Mouse (Mus musculus) neural tube, embryonic 15.5 days (tissue): ENCODE results near the gene Grid2ip. TPM values are rescaled to one million over a fixed set of nuclear protein-coding genes. Genes with fewer than 3 reads are reported as not detected.
"Not testable (repeated sequence)": the region's sequence is repeated elsewhere in the genome, so short reads cannot be mapped to it uniquely, and the experiment has no call there.

ENCODE experiments used
- ATAC-seq: fragments of 200-750 bp; cut with Nextera tagmentation; 2 replicates; pipeline ENCODE4 v1.8.0; 2017; ENCODE audit warnings: mild to moderate bottlenecking, moderate TSS enrichment, moderate library complexity; ENCODE audit not compliant: low FRiP score
- H3K27ac ChIP-seq: fragments of 300-500 bp; sonication (generic); replicated peaks from 2 replicates; pipeline ENCODE4 v1.5.1; 2015; ENCODE audit warnings: mild to moderate bottlenecking, inconsistent platforms
- H3K27me3 ChIP-seq: fragments of 300-500 bp; sonication (generic); replicated peaks from 2 replicates; pipeline ENCODE4 v1.6.1; 2015; ENCODE audit warnings: inconsistent platforms
- H3K36me3 ChIP-seq: fragments of 300-500 bp; sonication (generic); 2 replicates; pipeline ENCODE4 v1.6.1; 2015; ENCODE audit warnings: inconsistent platforms
- H3K4me1 ChIP-seq: fragments of 300-500 bp; sonication (generic); 2 replicates; pipeline ENCODE4 v1.6.1; 2015; ENCODE audit warnings: inconsistent platforms
- H3K4me2 ChIP-seq: fragments of 300-500 bp; sonication (generic); 2 replicates; pipeline ENCODE4 v1.6.1; 2015; ENCODE audit warnings: inconsistent platforms, mild to moderate bottlenecking, moderate library complexity
- H3K4me3 ChIP-seq: fragments of 300-500 bp; sonication (generic); replicated peaks from 2 replicates; pipeline ENCODE4 v1.5.1; 2015; ENCODE audit warnings: mild to moderate bottlenecking, inconsistent platforms
- H3K9ac ChIP-seq: fragments of 300-500 bp; sonication (generic); replicated peaks from 2 replicates; pipeline ENCODE4 v1.6.1; 2015; ENCODE audit warnings: mild to moderate bottlenecking, inconsistent platforms
- H3K9me3 ChIP-seq: fragments of 300-500 bp; sonication (generic); replicated peaks from 2 replicates; pipeline ENCODE4 v1.6.1; 2016; ENCODE audit warnings: inconsistent platforms
- WGBS: fragments of 180-500 bp; shearing (Covaris S2); methylation state at CpG from one replicate; pipeline ENCODE4 v1.1.7; 2015; ENCODE audit warnings: mixed read lengths; 5-methylcytosine and 5-hydroxymethylcytosine counted together
- polyA plus RNA-seq: library from polyadenylated mRNA; unstranded; fragments of >200 nt; fragmentation: Nextera tagmentation; extraction: Ambion mirVana; gene quantifications from 2 replicates; pipeline ENCODE4 v1.2.1, GENCODE M21; 2015

Grid2ip gene
- polyA plus RNA-seq, 1 experiment from 2014 or later, result 0.33 TPM

DNA sequence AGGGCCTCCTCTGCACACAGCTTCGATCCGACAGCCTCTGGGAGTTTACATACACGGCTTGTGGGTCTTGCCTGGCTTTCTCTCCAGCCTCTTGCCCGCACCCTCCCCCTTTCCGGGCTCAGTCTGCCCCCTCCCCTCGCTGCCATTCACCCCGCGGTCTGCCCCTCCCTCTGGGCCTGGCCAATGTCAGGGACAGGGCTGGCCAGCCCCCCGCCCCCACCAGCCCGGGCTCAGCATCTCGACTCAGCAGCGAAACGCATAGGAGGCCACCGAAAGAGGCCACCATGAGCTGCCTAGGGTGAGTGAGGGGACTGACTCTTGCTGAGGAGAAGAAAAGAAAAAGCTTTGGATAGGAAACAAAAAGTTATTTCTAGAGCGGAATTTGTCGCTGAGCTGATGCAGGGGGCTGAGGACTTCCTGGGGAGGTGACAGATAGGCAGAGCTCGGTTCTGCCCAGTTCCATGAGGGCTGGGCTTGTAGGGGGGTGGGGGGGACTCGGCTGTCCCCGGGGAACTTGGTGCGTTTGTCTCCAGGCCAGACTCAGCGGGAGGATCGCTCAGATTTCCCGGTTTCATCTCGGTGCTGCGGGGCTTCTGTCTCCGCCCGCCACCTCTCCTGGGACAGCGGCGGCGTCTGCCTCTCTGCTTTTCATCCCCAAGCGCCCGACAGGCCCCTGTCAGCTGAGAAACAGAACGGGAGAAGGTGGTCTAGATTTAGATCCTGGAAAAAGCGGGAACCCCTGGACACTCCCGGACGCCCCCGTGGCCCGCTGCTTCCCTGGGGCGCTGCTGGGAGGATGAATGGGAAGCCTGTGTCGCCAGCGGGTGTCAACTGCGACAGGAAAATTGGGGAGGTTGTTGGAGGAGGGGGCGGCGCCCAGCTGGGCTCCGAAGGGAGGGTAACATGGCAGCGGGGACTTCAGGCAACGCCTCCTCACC is 6.8 kb downstream of the Grid2ip start:
- H3K9me3 ChIP-seq, result no peaks in the 10 kb centered on the region
- H3K36me3 ChIP-seq, result no peaks in the 10 kb centered on the region
- peak; percentile 45; the same call in 1 of the 2 replicates for ATAC-seq
- H3K9ac ChIP-seq, result peak overlapping the region; percentile 58
- WGBS, result under 1% methylated on average over 47 of the region's 47 CpGs
- peak overlapping the region; percentile 86 for H3K4me2 ChIP-seq
- H3K27ac ChIP-seq, result no peak overlapping the region
- H3K27me3 ChIP-seq, result peaks cover 36% of the 10 kb centered on the region
- H3K4me3 ChIP-seq, result peak overlapping the region; percentile 47
- peaks cover 15% of the 10 kb centered on the region for H3K4me1 ChIP-seq

DNA sequence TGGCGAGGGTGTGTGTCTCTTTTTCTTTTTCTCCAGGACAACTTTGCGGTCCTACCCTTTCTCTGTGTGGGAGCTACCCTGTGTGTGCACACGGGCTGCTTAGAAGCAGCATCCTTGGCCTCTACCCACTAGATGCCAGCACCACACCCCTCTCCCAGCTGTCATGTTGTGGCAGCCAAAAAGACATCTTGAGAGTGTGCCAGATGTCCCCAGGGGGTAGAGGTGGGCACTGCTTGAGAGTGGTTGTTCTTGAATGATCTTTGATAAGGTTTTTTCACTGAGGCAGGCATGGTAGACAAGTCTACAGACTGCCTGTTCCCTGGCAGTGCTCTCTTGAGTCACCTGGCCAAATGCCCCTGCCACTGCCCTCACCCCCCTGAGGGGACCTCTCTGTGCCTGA is 10.8 kb downstream of the Grid2ip start:
- Histone ChIP-seq H3K4me3 (no peak overlapping the region), H3K4me2 (no peak overlapping the region), H3K9me3 (no peaks in the 10 kb centered on the region), H3K36me3 (no peaks in the 10 kb centered on the region), H3K27ac (no peak overlapping the region), H3K4me1 (peaks cover 29% of the 10 kb centered on the region), H3K27me3 (peaks cover 70% of the 10 kb centered on the region), H3K9ac (no peak overlapping the region)
- no peak for ATAC-seq
- 77% methylated on average over 3 of the region's 3 CpGs for WGBS

DNA sequence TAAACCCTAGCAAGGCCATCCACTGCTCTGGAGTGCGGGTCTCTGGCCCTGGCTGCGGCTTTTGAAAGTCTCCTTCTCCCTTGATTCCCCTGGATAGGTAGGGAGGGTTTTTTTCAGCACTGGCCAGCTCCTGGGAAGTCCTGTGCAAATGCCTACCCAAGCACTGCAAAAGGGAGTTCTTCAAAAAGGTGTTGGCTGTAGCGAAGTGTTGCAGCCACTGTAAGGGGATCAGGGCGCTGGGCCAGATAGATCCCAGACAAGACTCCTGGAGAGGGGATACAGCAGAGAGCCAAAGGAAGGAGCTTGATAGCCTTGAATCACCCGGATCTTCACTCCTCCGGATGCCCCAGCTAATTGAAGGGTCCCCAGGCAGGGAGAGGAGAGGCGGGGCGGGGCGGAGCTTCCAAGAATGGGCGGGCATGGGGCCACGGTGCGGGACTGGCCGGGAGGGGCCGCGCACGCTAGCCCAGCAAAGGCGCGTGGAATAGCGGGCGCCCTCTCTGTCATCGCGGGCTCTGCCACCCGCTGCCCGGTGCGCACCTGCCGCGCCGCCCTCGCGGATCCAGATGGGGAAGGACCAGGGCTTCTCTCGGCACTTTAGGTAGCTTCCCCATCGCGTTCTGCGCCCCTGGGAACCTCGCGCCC is 12.6 kb downstream of the Grid2ip start:
- H3K4me3 ChIP-seq, result peak overlapping the region; percentile 33
- WGBS, result under 1% methylated on average over 35 of the region's 36 CpGs
- no peaks in the 10 kb centered on the region for H3K9me3 ChIP-seq
- H3K36me3 ChIP-seq, result no peaks in the 10 kb centered on the region
- no peak overlapping the region; the same call in 1 of the 2 replicates for H3K9ac ChIP-seq
- H3K4me2 ChIP-seq, result peak overlapping the region; percentile 66
- H3K27ac ChIP-seq, result no peak overlapping the region
- H3K4me1 ChIP-seq, result peaks cover 20% of the 10 kb centered on the region
- H3K27me3 ChIP-seq, result peaks cover 85% of the 10 kb centered on the region
- no peak; the same call in 1 of the 2 replicates for ATAC-seq

DNA sequence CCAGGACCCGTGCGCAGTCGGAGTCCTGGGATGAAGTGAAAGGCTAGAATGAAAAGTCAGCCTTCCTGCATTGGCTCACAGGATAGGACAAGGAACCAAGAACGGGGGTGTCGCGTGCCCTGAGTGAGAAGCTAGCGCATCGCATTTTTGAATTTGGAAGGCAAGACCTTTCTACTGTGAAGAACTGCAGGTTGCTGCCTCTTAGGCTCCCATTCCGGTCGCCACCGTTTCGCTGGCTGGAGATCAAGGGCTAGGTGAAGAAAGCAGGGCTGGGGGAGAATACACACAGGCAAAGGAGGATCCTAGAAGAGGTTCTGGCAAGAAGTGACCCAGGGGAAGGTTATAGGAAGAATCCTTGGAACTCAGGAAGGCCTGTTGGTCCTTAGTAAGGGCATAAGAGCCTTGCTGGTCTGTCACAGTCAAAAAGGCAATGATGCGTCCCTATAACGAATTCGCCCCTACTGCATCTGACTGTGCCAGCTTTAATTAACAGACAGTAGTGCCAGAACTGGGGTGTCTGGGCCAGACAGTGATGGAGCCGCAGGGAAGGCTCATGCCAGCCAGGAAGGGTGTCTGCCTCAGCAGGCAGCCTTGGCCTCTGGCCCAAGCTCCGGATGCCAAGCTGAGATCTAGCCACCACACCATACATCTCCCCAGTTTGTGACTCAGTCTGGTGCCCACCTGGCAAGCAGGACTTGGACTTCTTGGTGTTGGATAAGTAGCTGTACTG is 13.4 kb downstream of the Grid2ip start:
- ATAC-seq, result no peak
- Histone ChIP-seq H3K4me2 (peak overlapping the region; percentile 66), H3K9ac (no peak overlapping the region), H3K9me3 (no peaks in the 10 kb centered on the region), H3K27ac (no peak overlapping the region), H3K27me3 (peaks cover 92% of the 10 kb centered on the region), H3K36me3 (no peaks in the 10 kb centered on the region), H3K4me1 (peaks cover 19% of the 10 kb centered on the region), H3K4me3 (peak overlapping the region; percentile 33)
- WGBS, result 22% methylated on average over 17 of the region's 17 CpGs

DNA sequence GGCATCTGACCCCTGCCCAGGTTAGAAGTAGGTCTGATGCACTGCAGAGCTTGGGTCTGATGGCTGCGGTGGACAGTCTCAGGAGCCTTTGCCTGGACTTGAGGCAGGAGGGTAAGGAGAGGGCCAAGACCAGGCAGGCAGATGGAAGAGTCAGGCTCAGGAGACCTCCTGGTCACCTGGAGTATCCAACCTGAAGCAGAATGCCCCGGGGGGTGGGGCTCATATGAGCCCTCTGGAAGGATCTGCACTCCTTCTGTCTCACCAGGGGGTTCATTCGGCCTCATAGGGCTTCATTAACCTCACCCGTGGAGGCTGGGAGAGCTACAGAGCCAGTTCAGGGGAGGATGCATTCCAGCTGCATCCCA is 14.0 kb downstream of the Grid2ip start:
- Histone ChIP-seq H3K4me3 (no peak overlapping the region), H3K36me3 (no peaks in the 10 kb centered on the region), H3K27me3 (peaks cover 88% of the 10 kb centered on the region), H3K9me3 (no peaks in the 10 kb centered on the region), H3K9ac (no peak overlapping the region), H3K4me2 (no peak overlapping the region), H3K27ac (no peak overlapping the region), H3K4me1 (peaks cover 19% of the 10 kb centered on the region)
- ATAC-seq, result no peak
- WGBS, result 46% methylated on average over 4 of the region's 4 CpGs

DNA sequence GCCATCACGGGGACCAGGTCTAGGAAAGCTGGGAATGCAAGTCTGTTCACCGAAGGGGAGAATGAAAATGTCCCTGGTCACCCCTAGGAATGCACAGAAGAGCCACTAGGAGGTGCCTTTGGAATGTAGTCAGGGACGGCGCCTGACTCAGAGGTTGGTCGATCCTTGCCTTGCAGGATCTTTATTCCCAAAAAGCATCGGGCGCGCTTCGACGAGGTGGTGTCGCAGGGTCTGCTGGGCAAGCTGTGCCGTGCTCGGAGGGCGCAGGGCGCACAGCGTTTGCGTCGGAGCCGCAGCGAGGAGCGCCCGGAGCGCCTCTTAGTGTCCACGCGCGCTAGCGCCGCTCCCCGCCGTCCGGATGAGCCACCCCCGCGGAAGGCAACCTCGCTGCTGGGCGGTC is 15.7 kb downstream of the Grid2ip start:
- Histone ChIP-seq H3K27me3 (peaks cover 81% of the 10 kb centered on the region), H3K27ac (no peak overlapping the region), H3K36me3 (no peaks in the 10 kb centered on the region), H3K4me3 (peak overlapping the region; percentile 41), H3K4me1 (peaks cover 19% of the 10 kb centered on the region), H3K9ac (peak overlapping the region; percentile 32), H3K9me3 (no peaks in the 10 kb centered on the region), H3K4me2 (peak overlapping the region; percentile 69)
- 1% methylated on average over 35 of the region's 35 CpGs for WGBS
- 0 out of 2 replicates have a peak, but pooled peaks have one; percentile 34 for ATAC-seq

DNA sequence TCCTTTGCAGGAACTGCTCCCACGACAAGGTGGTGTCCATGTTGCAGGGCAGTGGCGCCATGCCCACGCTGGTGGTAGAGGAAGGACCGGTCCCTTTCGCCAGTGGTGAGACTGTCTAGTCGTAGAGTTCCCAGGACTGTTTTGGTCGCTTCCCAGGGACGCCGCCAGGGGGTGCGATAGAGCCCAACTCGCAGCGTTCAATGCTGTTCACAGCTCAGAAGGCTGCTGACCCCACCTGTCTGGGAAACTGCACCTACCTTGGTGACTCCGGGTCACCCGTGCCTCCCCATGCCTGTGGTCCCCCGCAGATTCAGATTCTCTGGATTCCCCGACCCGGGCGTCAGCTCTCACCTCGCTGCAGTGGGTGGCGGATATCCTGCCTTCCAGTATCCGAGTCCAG is 18.1 kb downstream of the Grid2ip start:
- no peaks in the 10 kb centered on the region for H3K36me3 ChIP-seq
- peak overlapping the region; percentile 52 for H3K4me2 ChIP-seq
- WGBS, result 8% methylated on average over 21 of the region's 21 CpGs
- no peak; the same call in 1 of the 2 replicates for ATAC-seq
- H3K4me1 ChIP-seq, result peaks cover 13% of the 10 kb centered on the region
- H3K9ac ChIP-seq, result no peak overlapping the region
- no peaks in the 10 kb centered on the region for H3K9me3 ChIP-seq
- peak overlapping the region; percentile 27 for H3K4me3 ChIP-seq
- H3K27ac ChIP-seq, result no peak overlapping the region
- peaks cover 57% of the 10 kb centered on the region for H3K27me3 ChIP-seq

DNA sequence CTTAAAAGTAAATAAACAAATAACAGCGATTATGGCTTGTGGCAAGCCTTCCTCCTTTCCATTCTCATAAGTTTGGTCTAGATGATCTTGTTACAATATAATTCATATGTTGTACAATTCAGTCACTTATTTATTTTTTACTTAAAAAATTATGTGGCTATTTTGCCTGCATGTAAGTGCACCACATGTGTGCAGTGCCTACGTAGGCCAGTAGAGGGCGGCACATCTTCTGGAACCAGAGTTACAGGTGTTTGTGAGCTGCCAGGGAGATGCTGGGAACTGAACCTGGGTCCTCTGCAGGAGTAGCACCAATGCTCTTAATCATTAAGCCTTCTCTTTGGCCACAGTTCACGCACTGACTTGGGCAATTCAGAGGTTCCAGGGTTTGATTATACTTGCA is 19.0 kb downstream of the Grid2ip start:
- no peak overlapping the region for H3K9ac ChIP-seq
- no peaks in the 10 kb centered on the region for H3K9me3 ChIP-seq
- 87% methylated on average over 4 of the region's 4 CpGs for WGBS
- no peak overlapping the region for H3K27ac ChIP-seq
- H3K4me1 ChIP-seq, result peaks cover 8% of the 10 kb centered on the region
- H3K27me3 ChIP-seq, result peaks cover 48% of the 10 kb centered on the region
- no peak overlapping the region for H3K4me3 ChIP-seq
- no peaks in the 10 kb centered on the region for H3K36me3 ChIP-seq
- no peak for ATAC-seq
- no peak overlapping the region for H3K4me2 ChIP-seq

DNA sequence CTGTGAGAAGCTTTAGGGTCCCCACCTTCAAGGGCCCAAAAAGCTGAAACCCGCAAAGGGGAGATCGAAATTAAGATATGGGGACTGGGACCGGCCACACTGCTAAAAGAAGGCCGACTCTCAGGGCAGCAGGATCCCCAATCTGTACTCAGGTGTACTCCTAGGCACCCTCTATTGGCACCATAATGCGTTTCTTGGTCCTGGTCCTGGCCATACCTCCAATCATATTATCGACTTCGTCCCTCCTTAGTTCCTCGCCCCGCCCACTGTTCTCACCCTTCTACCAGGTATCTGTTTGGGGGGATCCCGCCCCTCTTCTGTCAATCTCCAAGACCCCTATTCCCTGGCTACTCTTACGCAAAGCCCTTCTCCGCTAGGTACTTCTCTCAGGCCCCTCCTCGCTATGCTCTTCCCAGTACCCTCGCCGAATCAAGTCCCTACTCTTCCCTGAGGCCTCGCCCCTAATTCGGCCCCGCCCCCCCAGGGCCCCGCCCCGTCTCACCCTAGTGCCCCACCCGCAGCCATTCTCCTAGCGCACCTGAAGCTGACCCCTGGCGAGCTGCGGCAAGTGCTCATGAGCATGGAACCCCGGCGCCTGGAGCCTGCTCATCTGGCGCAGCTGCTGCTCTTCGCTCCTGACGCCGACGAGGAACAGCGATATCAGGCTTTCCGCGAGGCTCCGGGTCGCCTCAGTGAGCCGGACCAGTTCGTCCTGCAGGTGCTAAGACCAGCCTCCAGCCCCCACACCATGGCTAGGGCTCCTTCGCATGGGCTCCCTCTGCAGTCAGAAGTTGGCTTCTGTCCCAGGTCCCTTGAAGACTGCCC is 29.9 kb downstream of the Grid2ip start:
- H3K27ac ChIP-seq, result no peak overlapping the region
- H3K27me3 ChIP-seq, result peaks cover 26% of the 10 kb centered on the region
- WGBS, result 9% methylated on average over 38 of the region's 39 CpGs
- H3K4me3 ChIP-seq, result peak overlapping the region; percentile 37
- ATAC-seq, result peak; percentile 79; the same call in 1 of the 2 replicates
- peak overlapping the region; percentile 76 for H3K4me2 ChIP-seq
- H3K36me3 ChIP-seq, result no peaks in the 10 kb centered on the region
- H3K9me3 ChIP-seq, result no peaks in the 10 kb centered on the region
- peaks cover 11% of the 10 kb centered on the region for H3K4me1 ChIP-seq
- peak overlapping the region; percentile 27; the same call in 1 of the 2 replicates for H3K9ac ChIP-seq

DNA sequence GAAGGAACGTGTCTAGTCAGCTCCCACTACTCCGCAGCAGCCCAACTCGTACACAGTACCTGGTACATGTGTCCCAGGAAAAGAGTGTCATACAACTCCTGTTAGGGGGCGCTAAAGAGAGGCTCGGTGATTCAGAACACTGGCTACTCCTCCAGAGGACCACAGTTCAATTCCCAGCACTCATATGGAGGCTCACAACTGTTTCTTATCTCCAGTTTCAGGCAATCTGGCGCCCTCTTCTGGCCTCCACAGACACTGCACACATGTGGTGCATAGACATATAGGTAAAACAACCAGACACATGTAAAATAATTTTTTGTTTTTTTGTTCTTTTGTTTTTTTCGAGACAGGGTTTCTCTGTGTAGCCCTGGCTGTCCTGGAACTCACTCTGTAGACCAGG is 37.0 kb downstream of the Grid2ip start:
- ATAC-seq, result no peak
- Histone ChIP-seq H3K9ac (no peak overlapping the region), H3K27ac (no peak overlapping the region), H3K27me3 (no peaks in the 10 kb centered on the region), H3K9me3 (no peaks in the 10 kb centered on the region), H3K4me3 (no peak overlapping the region), H3K36me3 (no peaks in the 10 kb centered on the region), H3K4me2 (no peak overlapping the region), H3K4me1 (no peaks in the 10 kb centered on the region)
- 83% methylated on average over 7 of the region's 7 CpGs for WGBS

DNA sequence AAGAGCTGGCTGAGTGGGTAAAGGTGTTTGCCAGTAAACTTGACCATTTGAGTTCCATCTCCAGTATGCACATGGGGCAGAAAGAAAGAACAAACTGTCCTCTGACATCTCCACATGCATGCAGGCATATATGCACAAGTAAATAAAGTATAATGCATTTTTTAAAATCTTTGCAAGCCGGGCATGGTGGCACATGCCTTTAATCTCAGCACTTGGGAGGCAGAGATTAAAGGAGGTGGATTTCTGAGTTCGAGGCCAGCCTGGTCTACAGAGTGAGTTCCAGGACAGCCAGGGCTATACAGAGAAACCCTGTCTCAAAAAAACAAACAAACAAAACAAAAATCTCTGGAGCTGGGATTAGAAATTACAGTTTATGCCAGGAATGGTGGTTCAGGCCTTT is 37.8 kb downstream of the Grid2ip start:
- H3K4me1 ChIP-seq, H3K9ac ChIP-seq, H3K36me3 ChIP-seq, H3K4me3 ChIP-seq, H3K27me3 ChIP-seq, H3K9me3 ChIP-seq, ATAC-seq, H3K27ac ChIP-seq, H3K4me2 ChIP-seq: not testable (repeated sequence)
- 88% methylated on average over 2 of the region's 2 CpGs for WGBS
